Mouse (Mus musculus) intestine, postnatal 0 days (tissue): ENCODE data around the gene Cela3b. TPM values are rescaled to one million over a fixed set of nuclear protein-coding genes. Genes with fewer than 3 reads are reported as not detected.

ENCODE experiments used
- ATAC-seq: fragments of 200-750 bp; cut with Nextera tagmentation; 2 replicates; pipeline ENCODE4 v1.8.0; 2017; ENCODE audit warnings: mild to moderate bottlenecking, moderate TSS enrichment, moderate library complexity
- H3K27ac ChIP-seq: fragments of 300-500 bp; sonication (generic); 2 replicates; pipeline ENCODE4 v1.5.1; 2014; ENCODE audit warnings: mild to moderate bottlenecking, low read depth, low read length, moderate library complexity
- H3K27me3 ChIP-seq: fragments of 300-500 bp; sonication (generic); replicated peaks from 2 replicates; pipeline ENCODE4 v1.6.1; 2014; ENCODE audit warnings: low read length, mixed read lengths; ENCODE audit not compliant: control insufficient read depth, insufficient read depth
- H3K36me3 ChIP-seq: fragments of 300-500 bp; sonication (generic); 2 replicates; pipeline ENCODE4 v1.6.1; 2014; ENCODE audit warnings: mild to moderate bottlenecking, moderate library complexity; ENCODE audit not compliant: control insufficient read depth, insufficient read depth
- H3K4me1 ChIP-seq: fragments of 300-500 bp; sonication (generic); replicated peaks from 2 replicates; pipeline ENCODE4 v1.6.1; 2014; ENCODE audit warnings: antibody characterized with exemption, low read length, mixed read lengths; ENCODE audit not compliant: control insufficient read depth, insufficient read depth
- H3K4me2 ChIP-seq: fragments of 300-500 bp; sonication (generic); replicated peaks from 2 replicates; pipeline ENCODE4 v1.6.1; 2014; ENCODE audit warnings: low read depth, mild to moderate bottlenecking, moderate library complexity
- H3K4me3 ChIP-seq: fragments of 300-500 bp; sonication (generic); 2 replicates; pipeline ENCODE4 v1.5.1; 2014; ENCODE audit warnings: low read depth, low read length
- H3K9ac ChIP-seq: fragments of 300-500 bp; sonication (generic); 2 replicates; pipeline ENCODE4 v1.6.1; 2014; ENCODE audit warnings: mild to moderate bottlenecking, low read depth, low read length
- H3K9me3 ChIP-seq: fragments of 300-500 bp; sonication (generic); 2 replicates; pipeline ENCODE4 v1.6.1; 2016; ENCODE audit warnings: mixed run types; ENCODE audit not compliant: control insufficient read depth
- CTCF ChIP-seq: sonication (generic); IDR thresholded peaks from 2 replicates; pipeline ENCODE4 v1.5.1; 2016; ENCODE audit warnings: low read depth, mild to moderate bottlenecking, control low read depth, antibody characterized with exemption, moderate library complexity
- WGBS: fragments of 180-500 bp; shearing (Covaris S2); extraction: QIAGEN DNeasy Blood & Tissue Kit; methylation state at CpG from one replicate; pipeline ENCODE4 v1.1.7; 2014; 5-methylcytosine and 5-hydroxymethylcytosine counted together
- polyA plus RNA-seq: library from polyadenylated mRNA; unstranded; fragments of >200 nt; fragmentation: Nextera tagmentation; extraction: Ambion mirVana; gene quantifications from 2 replicates; pipeline ENCODE4 v1.2.1, GENCODE M21; 2015

Cela3b gene
- polyA plus RNA-seq, 1 experiment from 2014 or later = 9.1 TPM

GRCm38 (mm10) chr4:137465125-137465787 is 34.9 kb upstream of the Cela3b start:
- WGBS = 64% methylated on average over 13 of the region's 13 CpGs
- Histone ChIP-seq H3K4me2 (no peak overlapping the region), H3K9me3 (no peaks in the 10 kb centered on the region), H3K4me3 (no peak overlapping the region), H3K9ac (no peak overlapping the region), H3K27ac (no peak overlapping the region), H3K4me1 (0 out of 2 replicates have a peak, but pooled peaks cover 3% of the 10 kb centered on the region), H3K36me3 (no peaks in the 10 kb centered on the region), H3K27me3 (no peaks in the 10 kb centered on the region)
- no peak for ATAC-seq
- no peak for TF ChIP-seq CTCF

GRCm38 (mm10) chr4:137461981-137462690 is 31.8 kb upstream of the Cela3b start:
- Histone ChIP-seq H3K9ac (no peak overlapping the region), H3K27me3 (no peaks in the 10 kb centered on the region), H3K4me2 (no peak overlapping the region), H3K27ac (no peak overlapping the region), H3K9me3 (no peaks in the 10 kb centered on the region), H3K4me3 (no peak overlapping the region), H3K36me3 (no peaks in the 10 kb centered on the region), H3K4me1 (0 out of 2 replicates have a peak, but pooled peaks cover 3% of the 10 kb centered on the region)
- no peak for TF ChIP-seq CTCF
- WGBS = 38% methylated on average over 16 of the region's 16 CpGs
- no peak; the same call in 1 of the 2 replicates for ATAC-seq

- 82% methylated on average over 4 of the region's 4 CpGs for WGBS
- ATAC-seq = no peak
- H3K9ac ChIP-seq = no peak overlapping the region
- 0 out of 2 replicates have a peak, but pooled peaks cover 3% of the 10 kb centered on the region for H3K4me1 ChIP-seq
- H3K4me3 ChIP-seq = no peak overlapping the region
- TF ChIP-seq CTCF = no peak
- no peak overlapping the region for H3K4me2 ChIP-seq
- H3K27ac ChIP-seq = no peak overlapping the region
- no peaks in the 10 kb centered on the region for H3K27me3 ChIP-seq
- H3K36me3 ChIP-seq = no peaks in the 10 kb centered on the region
- no peaks in the 10 kb centered on the region for H3K9me3 ChIP-seq
Measured at GRCm38 (mm10) chr4:137461217-137461616, 30.9 kb upstream of the Cela3b start.

- TF ChIP-seq CTCF = no peak
- no peak for ATAC-seq
- 80% methylated on average over 14 of the region's 14 CpGs for WGBS
- 0 out of 2 replicates have a peak, but pooled peaks cover 3% of the 10 kb centered on the region for H3K4me1 ChIP-seq
- H3K36me3 ChIP-seq = no peaks in the 10 kb centered on the region
- H3K9ac ChIP-seq = no peak overlapping the region
- H3K4me2 ChIP-seq = no peak overlapping the region
- H3K9me3 ChIP-seq = no peaks in the 10 kb centered on the region
- H3K27me3 ChIP-seq = no peaks in the 10 kb centered on the region
- no peak overlapping the region for H3K27ac ChIP-seq
- no peak overlapping the region for H3K4me3 ChIP-seq
Measured at GRCm38 (mm10) chr4:137460676-137461075, 30.3 kb upstream of the Cela3b start.

- H3K27ac ChIP-seq = no peak overlapping the region
- 0 out of 2 replicates have a peak, but pooled peaks cover 3% of the 10 kb centered on the region for H3K4me1 ChIP-seq
- H3K27me3 ChIP-seq = no peaks in the 10 kb centered on the region
- 53% methylated on average over 5 of the region's 5 CpGs for WGBS
- H3K9ac ChIP-seq = no peak overlapping the region
- no peaks in the 10 kb centered on the region for H3K9me3 ChIP-seq
- H3K4me3 ChIP-seq = no peak overlapping the region
- ATAC-seq = no peak
- H3K36me3 ChIP-seq = no peaks in the 10 kb centered on the region
- TF ChIP-seq CTCF = no peak
- no peak overlapping the region for H3K4me2 ChIP-seq
Measured at GRCm38 (mm10) chr4:137458861-137459260, 28.5 kb upstream of the Cela3b start.

GRCm38 (mm10) chr4:137458310-137458709 is 28.0 kb upstream of the Cela3b start:
- no peak overlapping the region for H3K27ac ChIP-seq
- H3K27me3 ChIP-seq = no peaks in the 10 kb centered on the region
- 42% methylated on average over 9 of the region's 9 CpGs for WGBS

More at GRCm38 (mm10) chr4:137458310-137458709, 28.0 kb upstream of the Cela3b start:
- TF ChIP-seq CTCF = no peak
- no peaks in the 10 kb centered on the region for H3K9me3 ChIP-seq
- no peaks in the 10 kb centered on the region for H3K36me3 ChIP-seq
- no peak overlapping the region for H3K4me3 ChIP-seq
- H3K4me1 ChIP-seq = 0 out of 2 replicates have a peak, but pooled peaks cover 3% of the 10 kb centered on the region
- H3K9ac ChIP-seq = no peak overlapping the region
- H3K4me2 ChIP-seq = no peak overlapping the region
- ATAC-seq = peak; percentile 69
